Mouse (Mus musculus): ENCODE data around the gene Large2. TPM values are rescaled to one million over a fixed set of nuclear protein-coding genes. Genes with fewer than 3 reads are reported as not detected.

Large2 gene
- polyA plus RNA-seq, 1 experiment from 2014 or later = 33.5 TPM

DNA sequence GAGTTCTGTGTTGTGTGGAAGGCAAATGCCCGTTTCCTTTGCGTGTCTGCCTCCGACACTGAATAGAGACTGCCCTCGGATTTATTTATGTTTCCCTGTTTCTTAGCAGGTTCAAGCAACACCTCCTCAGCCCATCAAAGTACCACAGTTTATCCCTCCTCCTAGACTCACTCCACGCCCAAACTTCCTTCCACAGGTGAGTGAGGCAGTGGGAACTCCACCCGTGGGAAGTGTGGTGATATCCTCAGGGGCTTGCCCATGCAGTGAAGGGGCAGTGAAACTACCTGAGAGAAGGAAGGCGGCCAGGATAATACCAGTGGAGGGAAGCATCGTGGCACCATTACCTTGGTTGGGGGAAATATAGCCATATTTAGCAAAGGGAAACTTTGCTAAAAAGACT lies 46.5 kb downstream of the Large2 start:
- peaks cover 88% of the 10 kb centered on the region for H3K36me3 ChIP-seq (replicated peaks)
- no peaks in the 10 kb centered on the region for H3K4me1 ChIP-seq
- 95% methylated on average over 8 of the region's 8 CpGs for WGBS
- H3K4me3 ChIP-seq = no peak overlapping the region
- no peaks in the 10 kb centered on the region for H3K27me3 ChIP-seq (ENCODE audit: poor library complexity, severe bottlenecking)
- no peaks in the 10 kb centered on the region for H3K9me3 ChIP-seq
- no peak overlapping the region for H3K27ac ChIP-seq
- DNase-seq (ENCODE audit: extremely low spot score, low spot score) = no peak

DNA sequence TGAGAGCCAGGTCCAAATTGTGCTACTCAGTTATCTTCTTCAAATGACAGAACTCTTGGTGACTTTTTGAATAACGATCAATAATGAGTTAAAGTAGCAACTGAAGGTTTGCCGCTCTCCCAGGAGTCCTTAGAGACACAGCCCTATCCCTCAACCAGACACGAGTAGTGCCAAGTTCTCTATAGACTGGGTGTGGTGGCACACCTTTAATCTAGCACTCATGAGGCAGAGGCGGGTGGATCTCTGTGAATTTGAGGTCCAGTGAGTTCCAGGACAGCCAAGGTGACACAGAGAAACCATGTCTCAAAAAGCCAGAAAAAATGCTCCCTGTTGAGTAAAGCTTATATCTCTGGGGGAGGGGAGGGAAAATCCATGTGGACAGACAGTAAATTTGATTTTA lies 47.1 kb downstream of the Large2 start:
- 93% methylated on average over 4 of the region's 4 CpGs for WGBS
- Histone ChIP-seq H3K9me3 (no peaks in the 10 kb centered on the region), H3K4me1 (no peaks in the 10 kb centered on the region), H3K36me3 (replicated peaks) (peaks cover 90% of the 10 kb centered on the region), H3K27ac (no peak overlapping the region), H3K27me3 (ENCODE audit: poor library complexity, severe bottlenecking) (no peaks in the 10 kb centered on the region), H3K4me3 (no peak overlapping the region)
- DNase-seq (ENCODE audit: extremely low spot score, low spot score) = no peak

DNA sequence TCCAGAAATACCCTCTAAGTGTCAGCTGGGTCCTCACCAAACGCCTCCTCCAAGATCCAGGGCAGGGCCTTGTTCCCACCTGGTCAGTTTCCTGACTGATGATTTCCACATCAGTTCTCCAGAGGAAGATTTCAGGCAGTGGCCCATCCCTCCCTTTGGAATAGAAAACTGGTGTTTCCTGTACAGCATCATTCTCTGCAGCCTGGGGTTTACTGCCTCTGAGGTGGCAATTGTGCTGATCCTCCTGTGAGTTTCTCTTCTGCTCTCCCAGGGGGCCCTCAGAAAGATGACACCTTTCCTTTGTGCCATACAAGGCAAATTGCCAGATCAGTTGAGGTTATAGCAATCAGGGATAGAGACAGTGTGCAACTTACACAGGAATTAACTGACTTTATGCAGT lies 48.4 kb downstream of the Large2 start:
- H3K4me3 ChIP-seq = no peak overlapping the region
- 89% methylated on average over 1 of the region's 1 CpGs for WGBS

DNA sequence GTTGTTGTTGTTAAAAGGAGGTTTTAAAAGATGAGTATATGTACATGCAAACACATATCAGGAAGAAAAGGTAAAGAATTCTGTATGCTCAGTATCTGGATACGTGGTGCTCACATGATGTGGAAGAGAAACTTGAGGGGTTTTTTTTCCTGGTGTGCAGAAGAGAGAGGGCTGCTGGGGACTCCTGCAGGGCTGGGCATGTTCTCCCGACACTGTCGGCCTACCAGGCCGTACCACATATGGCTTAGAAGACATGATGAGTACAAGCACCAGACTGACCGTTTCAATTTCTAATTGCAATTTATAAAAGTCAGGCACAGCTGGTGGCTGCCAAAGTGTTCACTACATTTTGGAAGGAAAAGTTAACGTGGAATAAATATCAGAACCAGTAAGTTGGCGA lies 49.0 kb downstream of the Large2 start:
- WGBS = 92% methylated on average over 7 of the region's 7 CpGs
- peaks cover 90% of the 10 kb centered on the region for H3K36me3 ChIP-seq (replicated peaks)
- no peak overlapping the region for H3K4me3 ChIP-seq
- no peaks in the 10 kb centered on the region for H3K4me1 ChIP-seq
- DNase-seq (ENCODE audit: extremely low spot score, low spot score) = no peak
- H3K27ac ChIP-seq = no peak overlapping the region
- no peaks in the 10 kb centered on the region for H3K9me3 ChIP-seq
- no peaks in the 10 kb centered on the region for H3K27me3 ChIP-seq (ENCODE audit: poor library complexity, severe bottlenecking)

More for the DNA sequence above, 48.4 kb downstream of the Large2 start:
- no peak overlapping the region for H3K27ac ChIP-seq
- H3K27me3 ChIP-seq (ENCODE audit: poor library complexity, severe bottlenecking) = no peaks in the 10 kb centered on the region
- H3K4me1 ChIP-seq = no peaks in the 10 kb centered on the region
- DNase-seq (ENCODE audit: extremely low spot score, low spot score) = no peak
- H3K36me3 ChIP-seq (replicated peaks) = peaks cover 90% of the 10 kb centered on the region
- no peaks in the 10 kb centered on the region for H3K9me3 ChIP-seq

DNA sequence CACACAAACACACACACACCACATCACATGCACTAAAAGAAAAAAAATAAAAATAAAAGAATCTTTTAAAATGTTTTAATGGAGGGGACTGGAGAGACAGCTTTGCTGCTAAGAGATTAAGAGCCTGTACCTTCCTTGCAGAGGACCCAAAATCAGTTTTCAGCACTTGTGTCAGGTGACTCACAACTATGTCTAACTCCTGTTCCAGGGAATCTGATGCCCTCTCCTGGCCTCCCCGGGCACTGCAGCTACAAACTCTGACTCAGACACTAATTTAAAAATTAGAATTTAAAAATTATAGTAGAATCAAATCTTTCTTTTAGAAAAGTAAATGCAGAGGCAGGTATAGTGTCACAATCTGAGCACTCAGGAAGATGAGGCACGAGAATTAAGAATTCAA lies 52.0 kb downstream of the Large2 start:
- no peak overlapping the region for H3K4me3 ChIP-seq
- peaks cover 71% of the 10 kb centered on the region for H3K36me3 ChIP-seq (replicated peaks)
- H3K4me1 ChIP-seq = no peaks in the 10 kb centered on the region
- DNase-seq (ENCODE audit: extremely low spot score, low spot score) = no peak
- no peaks in the 10 kb centered on the region for H3K9me3 ChIP-seq
- H3K27ac ChIP-seq = no peak overlapping the region
- H3K27me3 ChIP-seq (ENCODE audit: poor library complexity, severe bottlenecking) = no peaks in the 10 kb centered on the region
- WGBS = 88% methylated on average over 2 of the region's 2 CpGs

DNA sequence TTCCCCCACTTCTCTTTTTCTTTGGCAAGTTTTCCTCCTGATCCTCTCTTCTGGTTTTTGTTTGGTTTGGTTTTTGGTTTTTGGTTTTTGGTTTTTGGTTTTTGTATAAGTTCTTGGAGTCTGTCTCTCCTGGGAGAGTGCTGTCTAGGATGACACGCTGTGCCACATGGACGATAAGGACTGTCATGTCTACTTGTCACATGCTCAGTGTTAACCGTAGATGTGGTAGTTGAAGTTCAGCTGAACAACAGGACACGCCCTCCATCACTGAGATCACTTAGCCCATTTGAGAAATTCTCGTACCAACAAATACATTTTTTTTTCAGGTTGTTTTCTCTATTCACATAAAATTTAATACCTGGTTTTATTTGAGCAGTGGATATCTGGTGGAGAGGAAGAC lies 57.4 kb downstream of the Large2 start:
- H3K27ac ChIP-seq = no peak overlapping the region
- H3K27me3 ChIP-seq (ENCODE audit: poor library complexity, severe bottlenecking) = no peaks in the 10 kb centered on the region
- 95% methylated on average over 5 of the region's 5 CpGs for WGBS
- no peaks in the 10 kb centered on the region for H3K4me1 ChIP-seq
- H3K9me3 ChIP-seq = no peaks in the 10 kb centered on the region
- peaks cover 29% of the 10 kb centered on the region for H3K36me3 ChIP-seq (replicated peaks)
- H3K4me3 ChIP-seq = no peak overlapping the region
- DNase-seq (ENCODE audit: extremely low spot score, low spot score) = no peak

DNA sequence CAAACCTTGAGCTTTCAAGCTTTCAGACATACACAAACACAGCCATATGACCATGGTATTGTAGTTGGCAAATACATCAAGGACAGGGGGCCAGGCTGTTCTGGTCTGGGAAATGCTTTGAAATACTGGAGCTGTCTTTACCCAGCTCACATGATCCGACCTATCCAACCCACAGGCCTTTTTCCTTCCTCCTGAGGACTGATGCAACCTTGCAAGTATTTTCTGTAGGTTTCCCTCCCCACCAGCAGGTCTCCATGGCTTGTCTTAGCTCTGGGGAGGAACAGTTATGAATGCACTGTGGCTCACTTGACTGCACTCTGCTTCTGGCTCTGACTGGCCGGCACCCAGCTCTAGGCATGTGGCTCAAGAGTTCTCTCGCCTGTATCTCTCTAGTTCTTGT lies 58.0 kb downstream of the Large2 start:
- WGBS = 80% methylated on average over 3 of the region's 3 CpGs
- Histone ChIP-seq H3K4me3 (no peak overlapping the region), H3K9me3 (no peaks in the 10 kb centered on the region), H3K27ac (no peak overlapping the region), H3K27me3 (ENCODE audit: poor library complexity, severe bottlenecking) (no peaks in the 10 kb centered on the region), H3K4me1 (no peaks in the 10 kb centered on the region), H3K36me3 (replicated peaks) (peaks cover 26% of the 10 kb centered on the region)
- DNase-seq (ENCODE audit: extremely low spot score, low spot score) = no peak

Small RNA genes lying within 50 kb of the gene (microRNA-seq; reads per million reads assigned to microRNA genes)
- not detected for gene Mir7000

Other genes starting within 250 kb of the Large2 start
- gene Pex16, start 193 bp downstream of the Large2 start, polyA plus RNA-seq (2016; fragmentation: Nextera tagmentation; extraction: Ambion mirVana) = 23.8 and 24.6 TPM in 2 replicates
- gene 1700029I15Rik, start 7.7 kb upstream of the Large2 start, polyA plus RNA-seq (2016; fragmentation: Nextera tagmentation; extraction: Ambion mirVana) = 3.9 and 4.4 TPM in 2 replicates
- gene Mapk8ip1, start 26.4 kb upstream of the Large2 start, polyA plus RNA-seq (2016; fragmentation: Nextera tagmentation; extraction: Ambion mirVana) = 47.0 and 48.1 TPM in 2 replicates
- gene Cry2, start 59.2 kb upstream of the Large2 start, polyA plus RNA-seq (2016; fragmentation: Nextera tagmentation; extraction: Ambion mirVana) = 25.5 and 27.3 TPM in 2 replicates
- gene Slc35c1, start 85.7 kb upstream of the Large2 start, polyA plus RNA-seq (2016; fragmentation: Nextera tagmentation; extraction: Ambion mirVana) = 14.2 and 14.4 TPM in 2 replicates
- gene Chst1, start 224.8 kb upstream of the Large2 start, polyA plus RNA-seq (2016; fragmentation: Nextera tagmentation; extraction: Ambion mirVana) = 5.5 and 5.7 TPM in 2 replicates

Measured in forebrain, embryonic 10.5 days (tissue).